Mouse (Mus musculus) small intestine, adult 2 months (tissue): ENCODE data around the gene Stpg2.

ENCODE experiments used
- CTCF ChIP-seq: fragments of 200-500 bp; IDR thresholded peaks from 2 replicates; pipeline ENCODE4 v1.5.1; 2012; ENCODE audit warnings: low read depth, mild to moderate bottlenecking, control low read depth, inconsistent platforms, low read length, moderate library complexity, mixed read lengths; ENCODE audit not compliant: insufficient replicate concordance, insufficient read length; ENCODE audit errors: extremely low read depth
- POLR2A ChIP-seq: fragments of 200-500 bp; IDR thresholded peaks from 2 replicates; pipeline ENCODE4 v1.6.1; 2012; ENCODE audit warnings: low read depth, mild to moderate bottlenecking, control low read depth, inconsistent platforms, low read length, moderate library complexity

- no peak for TF ChIP-seq CTCF
- no peak for TF ChIP-seq POLR2A
Observed at GRCm38 (mm10) chr3:139676192-139676591, 470.7 kb downstream of the Stpg2 start.
